Mouse (Mus musculus): ENCODE results near the gene Otogl.
"Not testable (repeated sequence)": the region's sequence is repeated elsewhere in the genome, so short reads cannot be mapped to it uniquely, and the experiment has no call there.

The Otogl gene

DNA sequence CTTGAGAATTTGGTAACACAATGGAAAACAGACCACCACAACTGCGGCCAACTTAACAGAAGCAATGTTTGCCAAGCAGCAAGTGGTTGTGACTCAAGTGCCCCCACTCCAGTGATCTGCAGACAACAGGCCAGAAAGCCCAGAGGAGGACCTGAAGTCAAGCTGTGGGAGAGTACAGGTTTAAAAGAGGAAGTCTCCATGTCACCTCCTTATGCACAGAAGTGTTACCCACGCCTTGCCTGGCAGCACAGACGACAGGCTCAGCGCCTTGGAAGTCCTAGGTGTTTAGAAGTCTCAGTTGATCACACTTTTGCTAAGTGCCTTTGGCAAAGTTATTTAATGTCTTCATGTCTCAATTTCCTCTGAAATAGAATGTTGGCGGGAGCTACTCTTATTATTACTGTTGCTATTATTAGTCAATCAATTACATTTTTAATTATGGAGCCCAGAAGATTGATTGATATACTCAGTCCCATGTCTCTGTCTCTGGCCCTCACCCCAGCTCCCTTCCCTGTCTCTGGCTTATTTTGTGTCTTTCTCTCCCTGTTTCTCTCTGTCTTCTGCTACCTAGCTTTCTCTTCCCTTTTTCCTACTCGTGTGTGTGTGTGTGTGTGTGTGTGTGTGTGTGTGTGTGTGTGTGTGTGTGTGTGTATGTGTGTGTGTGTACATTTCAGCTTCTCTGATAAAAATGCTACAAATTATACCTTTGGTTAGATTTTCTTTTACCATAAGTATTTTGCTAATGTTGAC is 101.1 kb downstream of the Otogl start:
- no peak for DNase-seq (ENCODE audit: low read depth, low spot score)

GRCm38 (mm10) chr10:107805203-107805602 is 106.7 kb downstream of the Otogl start:
- no peak for DNase-seq (ENCODE audit: low read depth, low spot score)

GRCm38 (mm10) chr10:107804285-107804684 is 107.6 kb downstream of the Otogl start:
- not testable (repeated sequence) for DNase-seq (ENCODE audit: low read depth, low spot score)

DNA sequence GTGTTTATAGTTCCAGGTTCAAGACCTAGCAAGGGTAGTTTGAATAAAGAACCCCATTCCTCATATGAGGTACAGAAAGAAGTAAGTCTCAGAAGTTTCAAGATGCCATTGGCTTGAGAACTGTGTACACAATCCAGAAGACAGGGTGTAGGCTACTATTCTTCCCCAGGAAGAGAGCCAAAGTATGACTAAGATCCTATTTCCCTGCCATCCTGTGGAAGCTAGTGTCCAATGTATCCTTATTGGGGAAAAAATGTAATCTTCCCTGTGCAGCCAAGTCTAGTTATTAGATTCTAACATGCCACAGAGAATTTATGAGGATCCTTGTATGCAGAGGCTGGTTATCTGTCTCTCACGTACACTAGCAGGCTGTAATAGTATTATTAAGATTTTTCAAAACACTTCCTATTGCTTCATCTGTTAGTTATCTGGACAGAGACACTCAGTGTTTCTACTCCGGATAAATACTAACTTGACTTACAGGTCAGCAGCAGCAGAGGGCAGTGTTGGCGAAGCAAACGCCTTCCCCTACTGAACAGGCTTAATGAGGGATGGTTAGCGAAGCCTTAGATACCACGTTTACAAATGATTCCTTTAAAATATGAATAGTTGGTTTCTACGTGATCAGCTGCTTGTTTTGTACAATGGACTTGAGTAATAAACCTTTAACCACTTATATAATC is 112.1 kb downstream of the Otogl start:
- DNase-seq (ENCODE audit: low read depth, low spot score), result peak; percentile 40

GRCm38 (mm10) chr10:107794812-107795756 is 116.8 kb downstream of the Otogl start:
- no peak for DNase-seq (ENCODE audit: low read depth, low spot score)

DNA sequence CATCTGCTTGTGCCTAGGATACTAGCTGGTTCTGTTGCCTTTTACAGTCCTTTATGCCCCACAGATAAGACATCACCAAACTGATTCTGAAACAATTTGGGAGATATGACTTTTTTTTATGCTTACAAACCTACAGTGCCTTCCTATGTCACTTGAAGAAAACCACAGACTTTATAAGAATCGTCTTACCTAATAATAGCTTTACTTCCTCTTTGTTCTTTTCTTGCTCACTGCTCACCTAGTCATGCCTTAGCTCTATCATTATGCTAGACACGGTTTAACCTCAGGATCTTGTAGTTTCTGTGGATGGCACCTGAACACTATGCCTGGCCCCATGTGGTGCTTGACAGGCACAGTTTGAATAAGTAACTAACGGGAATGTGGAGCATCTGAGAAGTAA is 119.4 kb downstream of the Otogl start:
- no peak for DNase-seq (ENCODE audit: low read depth, low spot score)

DNA sequence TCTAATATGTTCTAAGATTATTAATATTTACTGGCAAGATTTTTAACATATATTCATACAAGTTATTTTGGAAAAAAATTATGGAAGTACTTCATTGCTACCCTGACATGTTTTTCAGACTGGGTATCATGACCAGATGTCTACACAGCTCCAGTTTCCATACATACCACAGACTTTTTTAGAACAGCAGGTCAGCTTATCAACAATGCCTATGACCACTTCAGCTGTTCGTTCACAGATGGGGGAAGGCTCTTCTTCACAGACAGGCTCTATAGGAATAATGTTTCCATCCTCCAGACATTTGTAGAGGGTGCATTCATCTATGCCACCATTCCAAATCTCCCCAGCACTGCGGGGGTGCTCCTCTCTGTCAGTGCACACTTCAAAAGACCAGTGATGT is 132.4 kb downstream of the Otogl start:
- DNase-seq (ENCODE audit: low read depth, low spot score), result no peak

GRCm38 (mm10) chr10:107759624-107760023 is 152.3 kb downstream of the Otogl start:
- DNase-seq (ENCODE audit: low read depth, low spot score), result no peak

- no peak for DNase-seq (ENCODE audit: low read depth, low spot score)
These were observed 158.5 kb downstream of the Otogl start for GRCm38 (mm10) chr10:107753471-107753870.

GRCm38 (mm10) chr10:107752351-107753143 is 159.4 kb downstream of the Otogl start:
- no peak for DNase-seq (ENCODE audit: low read depth, low spot score)

GRCm38 (mm10) chr10:107751944-107752343 is 160.0 kb downstream of the Otogl start:
- no peak for DNase-seq (ENCODE audit: low read depth, low spot score)

DNA sequence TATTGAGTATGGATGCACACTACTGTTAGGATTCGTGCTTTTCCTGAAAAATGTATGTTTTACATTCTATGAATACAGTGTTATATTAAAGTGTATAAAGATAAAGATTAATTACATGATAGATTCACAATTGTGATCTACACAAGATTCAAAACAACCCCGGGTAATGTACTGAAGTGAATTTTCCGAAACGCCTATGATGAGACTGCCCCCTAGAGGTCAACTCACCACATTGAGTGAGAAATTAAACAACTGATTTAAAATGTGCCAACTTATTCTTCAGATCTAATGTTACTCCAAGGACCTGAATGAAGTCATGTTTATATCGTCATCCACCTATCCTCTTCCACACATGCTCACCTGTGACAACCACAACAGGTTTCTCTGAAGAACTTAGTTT is 164.4 kb downstream of the Otogl start:
- DNase-seq (ENCODE audit: low read depth, low spot score), result no peak

DNA sequence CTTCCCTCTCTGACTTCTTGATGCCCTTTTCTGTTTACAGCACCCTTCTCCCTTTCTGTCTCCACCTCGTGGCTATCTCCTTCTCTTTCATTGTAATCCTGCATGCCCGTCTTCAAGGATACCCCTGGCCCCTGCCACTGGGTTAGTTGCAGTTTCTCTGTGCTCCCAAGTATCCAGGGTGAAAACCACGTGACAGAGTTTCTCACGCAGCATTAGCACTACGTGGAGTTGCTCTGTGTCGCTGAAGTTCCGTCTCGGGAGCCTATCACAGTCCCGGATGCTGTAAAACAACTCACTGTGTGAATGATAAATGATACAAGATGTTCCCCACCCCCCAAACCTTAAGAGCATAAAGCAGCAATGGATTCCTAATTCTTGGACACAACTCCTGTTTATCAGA is 165.2 kb downstream of the Otogl start:
- DNase-seq (ENCODE audit: low read depth, low spot score), result no peak

GRCm38 (mm10) chr10:107739815-107740214 is 172.1 kb downstream of the Otogl start:
- DNase-seq (ENCODE audit: low read depth, low spot score), result no peak

GRCm38 (mm10) chr10:107737743-107738142 is 174.2 kb downstream of the Otogl start:
- DNase-seq (ENCODE audit: low read depth, low spot score), result no peak

DNA sequence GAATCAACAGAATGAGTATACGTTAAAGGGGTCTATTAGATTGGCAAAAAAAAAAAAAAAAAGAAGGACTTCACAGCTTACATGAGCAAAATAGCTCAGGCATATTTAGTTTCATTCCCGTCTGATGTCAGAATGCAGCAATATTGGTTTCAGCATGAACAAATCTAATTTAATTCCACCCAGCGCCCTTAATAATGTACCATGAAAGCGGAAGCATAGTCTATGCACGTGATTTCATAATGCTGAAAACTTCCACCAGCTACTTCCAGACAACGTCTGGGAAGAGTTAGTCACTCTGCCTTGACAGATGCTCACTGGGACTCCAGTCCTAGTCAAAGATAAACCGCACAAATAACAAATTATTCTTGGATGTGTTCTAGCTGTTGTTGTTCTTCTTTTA is 176.5 kb downstream of the Otogl start:
- DNase-seq (ENCODE audit: low read depth, low spot score), result no peak

- no peak for DNase-seq (ENCODE audit: low read depth, low spot score)
These were observed 177.6 kb downstream of the Otogl start for GRCm38 (mm10) chr10:107734327-107734726.

GRCm38 (mm10) chr10:107725631-107726030 is 186.3 kb downstream of the Otogl start:
- DNase-seq (ENCODE audit: low read depth, low spot score), result no peak

DNA sequence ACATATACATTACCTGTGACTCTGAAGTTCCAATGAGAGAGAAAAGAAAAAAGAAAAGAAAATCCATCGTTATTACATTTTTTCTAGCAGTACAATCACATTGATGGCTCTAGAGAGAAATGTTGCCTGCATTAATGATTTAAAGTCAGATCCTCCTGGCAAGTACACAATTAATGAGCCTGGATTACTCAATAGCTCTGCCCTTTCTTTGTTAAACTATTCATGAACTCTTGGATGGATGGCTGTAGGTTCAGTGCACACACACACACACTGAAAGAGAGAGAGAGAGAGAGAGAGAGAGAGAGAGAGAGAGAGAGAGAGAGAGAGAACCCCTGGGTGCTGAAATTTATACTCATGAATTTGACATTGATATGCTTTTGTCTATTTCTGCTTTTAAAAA is 192.1 kb downstream of the Otogl start, which contains the start of gene Ptprq:
Gene Ptprq, minus strand, starts transcription at position 246 of the 400 bp plus-strand sequence.
- DNase-seq (ENCODE audit: low read depth, low spot score), result no peak
